Mouse (Mus musculus): ENCODE measurements around the gene Dnase2a.

Gene Dnase2a

GRCm38 (mm10) chr8:84970135-84970790 lies 61.9 kb downstream of the Dnase2a start:
- no peak for DNase-seq (ENCODE audit: low read depth)

GRCm38 (mm10) chr8:84970913-84971312 lies 62.6 kb downstream of the Dnase2a start:
- no peak for DNase-seq (ENCODE audit: low read depth)
